Mouse (Mus musculus) lung, postnatal 25 days (tissue): ENCODE data around the gene Zfp874b.
"Not testable (repeated sequence)": the region's sequence is repeated elsewhere in the genome, so short reads cannot be mapped to it uniquely, and the experiment has no call there.

Source experiments
- DNase-seq: peaks from one replicate; pipeline ENCODE4 v3.0.0; 2022; ENCODE audit warnings: low spot score

Zfp874b gene

DNA sequence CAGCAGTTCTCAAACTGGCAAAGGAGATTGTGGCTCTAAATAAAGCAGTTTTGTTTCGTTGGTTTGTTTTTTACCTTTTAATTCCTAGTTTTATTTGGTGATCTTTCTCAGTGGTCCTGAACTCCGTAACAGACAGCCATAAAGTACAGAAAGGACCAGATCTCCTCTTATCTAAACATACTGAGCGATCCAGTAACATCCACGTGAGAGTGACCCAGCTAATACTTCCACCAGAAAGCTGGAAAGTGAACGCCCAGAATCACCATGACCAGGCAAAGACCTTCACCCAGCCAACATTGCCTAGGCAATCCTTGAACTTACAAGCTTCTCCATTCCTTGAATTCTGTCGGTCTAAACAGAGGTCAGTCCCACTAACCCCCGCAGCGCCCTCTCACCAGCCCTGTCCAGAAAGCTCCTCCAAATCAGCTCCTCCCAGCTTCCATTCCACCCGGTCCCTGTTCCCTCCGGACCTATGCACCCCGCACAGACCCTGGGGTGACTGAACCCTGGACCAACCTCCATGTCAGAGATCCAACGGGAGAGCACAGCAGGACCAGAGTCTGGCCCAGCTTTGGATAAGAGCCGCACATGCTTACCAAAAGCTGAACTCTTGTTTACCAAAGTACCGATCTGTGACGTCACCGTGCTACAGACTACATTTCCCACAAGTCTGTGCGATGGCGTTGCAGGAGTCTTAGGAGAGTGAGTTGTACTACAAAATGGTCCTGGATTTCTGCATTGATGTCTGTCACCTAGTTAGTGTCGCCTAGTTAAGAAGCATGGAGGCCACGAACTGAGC lies at the start of gene Zfp874b:
Gene Zfp874b (minus strand): TSS at position 634 of the 799 bp plus-strand sequence.
- DNase-seq, result peak; percentile 94

DNA sequence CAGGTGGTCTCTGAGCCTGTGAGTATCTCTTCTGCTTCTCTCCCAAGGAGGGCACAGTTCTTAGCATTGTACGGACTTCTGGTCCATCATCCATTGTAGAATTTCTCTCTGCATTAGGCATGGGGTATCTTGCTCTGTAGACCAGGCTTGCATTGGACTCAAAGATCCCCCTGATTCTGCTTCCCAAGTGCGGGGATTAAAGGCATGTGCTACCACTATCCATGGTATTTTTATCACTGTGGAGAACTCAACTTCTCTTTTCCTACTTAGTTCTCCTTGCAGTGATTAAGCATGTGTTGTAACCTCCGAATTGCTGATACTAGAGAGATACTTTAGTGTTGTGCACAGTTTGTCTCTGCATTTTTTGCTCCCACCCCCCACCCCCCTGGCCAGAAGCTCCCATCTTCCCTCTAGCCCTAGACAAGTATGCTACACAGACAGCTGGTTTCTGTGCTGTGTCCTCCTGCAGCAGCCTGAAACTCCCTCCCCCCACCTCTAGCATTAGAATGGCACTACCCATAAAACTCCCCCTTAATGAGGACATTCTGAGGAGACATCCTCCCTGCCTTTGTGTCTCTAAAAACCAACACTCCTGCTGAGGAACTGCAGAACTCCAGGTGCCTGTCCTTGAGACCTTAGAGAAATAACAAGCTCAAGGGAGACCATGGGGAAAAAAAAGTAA lies 43.1 kb upstream of the Zfp874b start:
- DNase-seq, result no peak

DNA sequence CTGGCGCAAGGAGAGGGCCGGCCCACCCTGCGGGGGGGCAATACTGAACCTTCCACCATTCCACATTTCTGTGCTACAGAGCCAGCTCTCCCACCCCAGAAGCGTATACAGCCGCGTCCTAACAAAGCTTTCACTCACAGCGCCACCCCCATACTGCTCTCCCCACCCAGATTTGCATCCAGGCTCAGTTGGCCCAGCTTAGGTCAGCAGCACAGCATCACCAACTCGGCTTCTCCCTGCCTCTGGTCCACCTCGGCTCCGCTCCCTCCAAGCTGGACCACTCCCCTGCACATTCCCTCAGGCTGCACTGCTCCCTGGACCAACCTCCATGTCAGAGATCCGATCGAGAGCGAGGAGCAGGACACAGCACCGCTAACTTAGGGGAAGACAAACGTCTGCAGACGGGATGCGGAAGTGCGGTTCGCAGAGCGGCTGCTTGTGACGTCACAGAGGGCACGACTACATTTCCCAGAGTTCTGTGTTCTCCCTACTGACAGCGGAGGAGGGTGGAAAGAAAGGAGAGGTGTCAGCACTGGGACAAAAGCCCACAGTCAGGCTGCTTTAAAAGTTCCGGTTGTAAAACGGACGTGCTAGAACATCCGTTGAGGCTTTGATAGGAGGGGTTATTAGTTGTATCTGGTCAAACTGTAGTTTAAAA lies 41.8 kb upstream of the Zfp874b start, which contains the start of the genes Gm26965 and Zfp87:
Gene Gm26965 (minus strand): TSS at position 399 of the 658 bp plus-strand sequence.
Gene Zfp87 (minus strand): TSS at position 425 of the 658 bp plus-strand sequence.
- peak; percentile 97 for DNase-seq

DNA sequence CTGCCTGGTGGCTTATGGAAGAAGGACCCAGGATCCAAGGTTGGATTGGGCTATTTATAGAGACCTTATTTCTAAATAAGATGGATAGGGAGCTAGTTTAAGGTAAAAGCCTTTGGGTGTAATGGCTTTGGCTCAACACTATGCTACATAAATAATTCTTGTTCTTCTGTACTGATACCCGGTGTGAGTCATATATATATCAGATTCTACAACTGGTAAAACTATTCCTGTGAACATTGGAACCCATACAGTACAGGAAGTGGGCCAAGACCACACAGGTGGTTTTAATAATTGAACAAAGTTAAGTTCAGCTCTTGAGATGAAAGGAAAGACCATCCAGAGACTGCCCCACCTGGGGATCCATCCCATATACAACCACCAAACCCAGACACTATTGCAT lies 16.9 kb upstream of the Zfp874b start:
- no peak for DNase-seq

DNA sequence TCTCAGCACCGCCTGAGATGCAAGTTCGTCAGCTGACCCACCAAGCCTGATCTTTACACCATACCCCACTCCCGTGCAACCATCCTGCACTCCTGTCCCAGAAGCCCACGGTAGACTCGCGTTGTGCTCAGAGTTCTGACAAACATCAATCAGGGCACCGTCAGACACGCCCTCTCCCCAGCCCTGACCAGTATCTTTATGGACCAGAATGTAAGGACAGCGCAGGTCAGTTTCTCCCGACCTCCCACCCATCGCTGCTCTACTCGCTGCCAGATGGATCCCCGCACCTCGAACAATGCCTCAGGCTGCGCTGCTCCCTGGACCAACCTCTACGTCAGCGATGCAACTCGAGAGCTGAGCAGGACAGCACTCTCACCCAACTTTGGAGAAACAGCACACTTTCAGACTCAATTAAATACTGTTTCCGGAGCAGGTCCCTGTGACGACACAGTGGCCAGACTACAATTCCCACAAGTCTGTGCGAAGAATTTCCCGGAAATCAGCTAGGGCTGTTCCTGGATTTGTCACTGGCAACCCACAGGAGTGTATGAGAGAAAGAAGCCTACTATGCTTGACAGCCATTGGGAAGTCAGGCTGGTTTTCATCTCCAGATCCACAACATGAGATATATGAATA lies 16.1 kb upstream of the Zfp874b start, which contains the start of gene Zfp58:
Gene Zfp58 (minus strand): TSS at position 472 of the 636 bp plus-strand sequence.
- peak; percentile 92 for DNase-seq

DNA sequence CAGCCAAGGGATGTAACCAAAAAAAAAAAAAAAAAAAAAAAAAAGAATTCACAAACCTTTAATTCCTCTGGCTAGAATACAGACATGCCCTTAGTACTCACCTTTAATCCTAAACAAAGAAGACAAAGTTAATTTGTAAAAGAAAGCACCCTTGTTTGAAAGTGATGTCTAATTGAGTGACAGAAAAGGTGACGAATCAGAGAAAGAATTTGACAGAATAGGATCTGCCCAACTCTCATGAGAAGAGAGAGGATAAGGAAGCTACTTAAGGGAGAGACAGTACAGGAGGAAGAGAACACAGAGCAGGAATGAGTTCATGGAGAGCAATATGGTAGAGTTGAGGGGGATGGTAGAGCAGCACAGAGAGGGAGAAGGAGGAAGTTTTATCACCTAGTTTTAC lies 11.6 kb upstream of the Zfp874b start:
- DNase-seq, result no peak

DNA sequence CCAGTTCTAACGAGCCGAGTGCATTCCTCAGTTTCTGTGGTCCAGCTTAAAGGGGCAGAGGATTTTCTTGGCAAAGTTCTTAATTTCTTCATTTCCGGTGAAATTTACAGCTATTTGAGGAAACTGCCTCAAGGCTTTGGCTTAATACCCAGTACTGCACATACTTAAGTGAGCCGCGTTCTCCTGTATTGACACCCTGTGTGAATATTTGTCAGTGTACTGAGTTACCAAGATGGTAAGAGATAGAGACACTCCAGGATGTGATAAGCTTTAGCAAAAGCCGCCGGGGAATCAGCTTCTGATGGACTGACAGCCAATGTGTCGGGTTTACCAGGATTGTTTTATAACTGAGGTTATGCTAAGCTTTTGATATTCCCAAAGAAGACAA lies 360 bp upstream of the Zfp874b start:
- DNase-seq, result no peak

DNA sequence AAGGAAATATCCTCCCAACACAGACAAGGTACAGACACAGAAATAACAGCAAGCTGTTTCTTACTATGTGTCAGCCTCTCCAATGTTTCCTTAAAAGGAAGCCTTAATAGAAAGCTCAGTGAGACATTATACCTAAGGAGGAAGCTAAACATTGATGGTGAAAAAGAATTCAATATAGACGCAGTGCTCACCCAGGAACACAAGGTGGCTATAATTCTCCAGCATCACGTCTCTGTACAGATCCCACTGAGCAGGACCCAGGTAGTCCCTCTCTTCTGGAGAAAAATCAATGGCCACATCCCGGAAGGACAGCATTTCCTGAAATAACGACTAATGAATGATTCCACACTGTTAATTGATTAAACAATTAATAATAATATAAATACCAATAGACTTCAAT lies 2.5 kb downstream of the Zfp874b start:
- DNase-seq, result no peak

DNA sequence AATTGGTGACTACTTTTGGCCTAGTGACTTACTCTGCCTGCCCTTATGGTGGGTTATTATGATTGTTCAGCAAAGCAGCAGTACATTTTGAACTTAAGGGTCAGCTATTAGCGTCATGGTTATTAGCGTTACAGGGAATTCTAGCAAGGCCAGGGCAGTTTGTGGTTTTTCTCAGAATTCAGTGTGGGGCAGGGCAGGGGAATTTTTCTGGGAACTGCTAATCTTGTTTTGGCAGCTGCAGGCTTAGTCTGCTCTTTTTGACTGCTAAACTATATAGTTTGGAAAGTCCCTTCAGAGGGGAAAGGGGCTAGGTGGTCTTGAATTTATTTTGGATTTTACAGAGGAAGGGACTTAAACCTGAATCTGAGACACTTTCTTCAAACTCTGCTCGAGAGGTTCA lies 14.8 kb downstream of the Zfp874b start:
- no peak for DNase-seq

DNA sequence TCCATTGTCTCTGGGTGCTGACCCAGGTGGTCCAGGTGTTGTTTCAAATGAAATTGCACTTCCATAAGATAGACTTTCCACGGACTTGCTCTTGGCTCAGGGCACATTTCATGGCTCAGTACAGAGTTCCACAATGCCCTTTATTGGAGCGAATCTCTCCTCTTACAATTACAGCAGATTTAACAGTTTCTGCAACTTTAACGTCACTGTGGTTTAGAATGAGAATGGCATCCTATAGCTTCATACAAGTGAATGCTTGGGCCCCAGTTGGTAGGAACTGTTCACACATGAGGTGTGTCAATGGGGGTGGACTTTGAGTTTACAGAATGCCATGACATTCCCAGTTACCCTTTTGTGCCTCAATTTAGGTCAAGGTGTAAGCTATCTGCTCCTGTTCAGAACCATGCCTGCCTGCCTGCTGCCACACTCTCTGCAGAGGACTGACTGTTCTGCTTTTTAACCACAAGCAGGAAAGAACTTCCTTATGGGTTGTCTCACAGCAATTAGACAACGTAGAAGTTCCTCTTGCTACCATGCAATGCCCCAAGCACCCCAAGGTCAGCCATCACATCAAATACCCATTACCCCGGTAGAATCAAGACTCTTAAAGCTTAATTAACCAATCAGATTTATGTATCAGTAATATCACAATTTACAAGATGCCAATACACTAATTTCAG lies 20.4 kb downstream of the Zfp874b start:
- DNase-seq, result peak; percentile 19

DNA sequence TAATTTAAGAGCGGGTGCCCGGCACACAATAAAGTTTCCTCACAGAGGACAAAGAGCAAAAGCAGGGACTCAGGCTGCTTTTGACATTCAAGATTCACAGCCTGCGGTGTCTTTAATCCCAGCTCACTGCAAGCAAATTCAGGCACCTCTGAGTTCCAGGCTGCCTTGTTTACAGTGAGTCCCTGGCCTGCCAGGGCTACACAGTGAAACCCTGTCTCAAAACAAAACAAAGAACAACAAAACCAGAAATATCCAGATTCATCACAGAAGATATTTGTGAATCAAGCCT lies 32.1 kb downstream of the Zfp874b start:
- no peak for DNase-seq

DNA sequence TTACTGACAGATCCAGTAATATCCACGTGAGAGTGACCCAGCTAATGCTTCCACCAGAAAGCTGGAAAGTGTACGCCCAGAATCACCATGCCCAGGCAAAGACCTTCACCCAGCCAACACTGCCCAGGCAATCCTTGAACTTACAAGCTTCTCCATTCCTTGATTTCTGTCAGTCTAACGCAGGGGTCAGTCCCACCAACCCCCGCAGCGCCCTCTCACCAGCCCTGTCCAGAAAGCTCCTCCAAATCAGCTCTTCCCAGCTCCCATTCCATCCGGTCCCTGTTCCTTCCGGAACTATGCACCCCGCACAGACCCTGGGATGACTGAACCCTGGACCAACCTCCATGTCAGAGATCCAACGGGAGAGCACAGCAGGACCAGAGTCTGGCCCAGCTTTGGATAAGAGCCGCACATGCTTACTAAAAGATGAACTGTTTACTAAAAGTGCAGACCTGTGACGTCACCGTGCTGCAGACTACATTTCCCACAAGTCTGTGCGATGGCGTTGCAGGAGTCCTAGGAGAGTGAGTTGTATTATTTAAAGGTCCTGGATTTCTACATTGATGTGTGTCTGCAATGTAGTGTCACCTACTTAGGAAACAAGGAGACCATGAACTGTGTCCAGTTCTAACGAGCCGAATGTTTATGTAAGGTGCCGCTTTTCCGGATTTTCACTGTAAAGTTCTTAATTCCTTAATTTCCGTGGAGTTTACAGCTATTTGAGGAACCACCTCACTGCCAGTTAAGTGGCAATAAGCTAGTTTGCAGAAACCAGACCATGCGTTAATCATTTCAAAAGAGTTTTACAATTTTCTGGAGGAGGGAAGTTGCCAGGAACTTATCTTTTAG lies 32.7 kb downstream of the Zfp874b start, which contains the start of gene Zfp874a:
Gene Zfp874a (minus strand): TSS at position 453 of the 849 bp plus-strand sequence.
- peak; percentile 94 for DNase-seq

DNA sequence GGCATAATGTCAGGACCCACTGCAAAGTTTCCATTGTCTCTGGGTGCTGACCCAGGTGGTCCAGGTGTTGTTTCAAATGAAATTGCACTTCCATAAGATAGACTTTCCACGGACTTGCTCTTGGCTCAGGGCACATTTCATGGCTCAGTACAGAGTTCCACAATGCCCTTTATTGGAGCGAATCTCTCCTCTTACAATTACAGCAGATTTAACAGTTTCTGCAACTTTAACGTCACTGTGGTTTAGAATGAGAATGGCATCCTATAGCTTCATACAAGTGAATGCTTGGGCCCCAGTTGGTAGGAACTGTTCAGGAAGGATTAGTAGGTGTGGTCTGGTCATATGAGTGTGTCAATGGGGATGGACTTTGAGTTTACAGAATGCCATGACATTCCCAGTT lies 47.0 kb downstream of the Zfp874b start:
- not testable (repeated sequence) for DNase-seq

DNA sequence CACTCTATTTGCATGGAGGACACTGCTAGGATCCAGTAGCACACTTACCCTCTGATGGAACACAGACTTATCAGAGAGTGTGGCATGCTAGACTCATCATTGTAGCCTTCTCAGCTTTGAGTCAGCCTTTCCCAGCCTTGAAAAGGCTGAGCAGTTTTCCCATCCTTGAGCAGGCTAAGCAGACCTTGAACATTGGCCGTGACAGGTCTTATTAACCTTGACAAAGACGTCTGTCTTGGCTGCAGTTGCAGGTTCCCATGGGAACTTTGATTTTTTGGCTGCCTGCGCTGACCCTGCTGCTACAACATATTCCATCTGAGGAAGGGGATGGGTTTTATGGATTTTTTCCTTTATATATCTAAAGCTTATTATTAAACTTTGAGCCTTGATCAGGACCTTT lies 55.9 kb downstream of the Zfp874b start:
- no peak for DNase-seq

DNA sequence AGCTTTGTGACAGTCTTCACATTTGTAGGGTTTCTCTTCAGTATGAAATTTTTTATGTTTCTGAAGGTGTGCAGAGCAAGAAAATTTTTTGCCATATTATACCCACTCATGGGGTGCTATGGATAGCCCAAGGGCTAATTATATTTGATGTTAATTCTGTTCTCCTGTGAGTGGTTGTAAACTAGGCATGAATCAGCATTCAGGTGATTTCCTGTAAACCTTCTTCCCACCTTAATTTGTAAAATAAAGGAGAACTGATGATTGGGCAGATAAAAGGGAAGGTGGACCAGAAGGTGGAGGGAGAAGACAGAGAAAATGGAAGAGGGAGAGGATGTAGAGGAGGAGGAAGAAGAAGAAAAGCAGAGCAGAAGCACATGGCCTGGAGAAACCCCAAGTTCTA lies 58.4 kb downstream of the Zfp874b start:
- not testable (repeated sequence) for DNase-seq

DNA sequence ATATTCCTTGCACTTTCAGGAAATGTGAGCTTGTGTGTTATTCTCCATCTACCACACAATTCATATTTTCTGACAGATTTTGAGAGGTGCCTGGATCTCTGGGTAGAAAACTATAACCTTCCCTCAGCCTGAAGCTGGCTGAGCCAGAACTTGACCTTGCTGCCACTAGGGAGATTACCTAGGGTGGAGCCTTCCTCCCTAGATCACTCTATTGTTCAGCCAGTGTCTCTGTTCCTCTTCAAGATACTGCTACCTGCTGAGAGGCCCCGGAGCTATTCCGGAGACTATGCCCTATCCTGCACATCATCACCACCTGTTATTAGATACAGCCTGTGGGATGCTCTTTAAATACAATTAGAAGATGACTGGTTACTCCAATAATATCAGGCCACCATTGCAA lies 61.5 kb downstream of the Zfp874b start:
- DNase-seq, result not testable (repeated sequence)
